Mouse (Mus musculus) adrenal gland, postnatal 25 days (tissue): ENCODE measurements around the gene Gm45062. TPM values are rescaled to one million over a fixed set of nuclear protein-coding genes. Genes with fewer than 3 reads are reported as not detected.

Experiments used
- DNase-seq: peaks from one replicate; pipeline ENCODE4 v3.0.0; 2021; ENCODE audit warnings: mixed read lengths
- total RNA-seq: library from RNA; stranded (reverse); gene quantifications from 2 replicates; pipeline ENCODE4 v1.2.3, GENCODE M21; 2021

Gm45062 gene
- total RNA-seq, 1 experiment from 2014 or later, result not detected

DNA sequence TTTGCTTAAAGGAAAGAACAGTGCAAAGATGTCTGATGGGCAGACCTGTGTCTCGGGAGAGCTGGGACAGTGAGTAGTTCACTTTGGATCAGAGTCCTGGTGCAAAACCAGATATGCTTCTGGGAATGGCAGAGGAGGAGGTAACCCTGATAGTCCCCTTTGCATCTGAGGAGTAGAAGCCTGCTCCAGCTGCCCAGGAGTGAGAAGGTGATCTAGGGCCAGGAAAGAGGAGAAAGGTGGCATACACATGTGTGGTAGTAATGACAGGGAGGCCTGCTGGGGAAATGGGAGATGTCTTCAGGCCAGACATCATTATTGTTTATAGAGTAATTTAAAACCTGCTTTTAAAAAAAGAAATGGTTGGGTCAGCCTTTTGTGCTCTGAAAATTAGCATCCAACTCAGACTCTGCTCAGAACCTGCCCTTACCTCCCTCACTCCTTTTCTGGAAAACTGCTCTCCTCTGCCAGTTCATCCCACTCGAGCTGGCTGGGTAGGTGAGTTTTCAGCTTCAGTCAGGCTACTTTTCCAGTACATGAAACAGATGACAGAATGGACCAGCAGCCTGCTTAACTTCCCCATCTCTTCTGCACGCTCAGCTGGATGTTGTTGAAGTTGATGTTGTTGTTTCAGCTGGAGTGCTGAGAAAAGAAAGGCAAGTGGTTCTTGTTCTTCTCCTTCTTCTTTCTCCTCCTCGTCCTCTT lies 160.4 kb downstream of the Gm45062 start:
- DNase-seq, result no peak

DNA sequence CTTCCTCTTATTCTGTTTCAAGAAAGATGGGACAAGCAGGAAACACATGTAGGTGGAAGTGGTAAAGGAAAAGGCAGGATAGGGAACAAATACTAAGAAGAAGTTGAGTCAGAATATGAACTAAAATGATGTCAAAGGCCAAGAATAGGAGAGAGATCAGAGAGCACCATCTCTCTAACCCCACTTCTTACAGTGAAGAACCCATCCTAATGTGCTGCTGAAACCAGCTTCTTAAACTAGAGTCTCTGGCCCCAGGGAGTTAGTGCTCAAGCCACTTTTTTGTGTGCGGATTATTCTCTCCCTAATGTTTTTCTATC lies 160.9 kb downstream of the Gm45062 start:
- no peak for DNase-seq

DNA sequence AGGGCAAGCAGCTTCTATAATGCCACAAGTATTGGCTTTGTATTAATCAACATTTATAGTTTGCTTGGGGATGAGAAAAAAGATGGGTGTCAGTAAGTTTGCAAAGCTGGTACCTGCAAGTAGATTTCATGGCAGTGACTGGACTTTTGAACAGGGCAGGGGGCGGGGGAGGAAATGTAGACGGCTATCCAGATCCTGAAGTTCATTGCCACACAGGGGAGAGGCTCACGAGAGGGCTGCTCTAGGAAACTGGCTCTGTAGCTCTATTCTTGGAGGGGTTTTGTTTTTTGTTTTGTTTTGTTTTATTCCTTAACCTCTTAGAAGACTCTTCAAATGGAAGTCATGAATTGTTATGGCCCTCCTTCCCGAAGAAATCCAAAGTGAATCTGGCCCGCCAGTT lies 162.2 kb downstream of the Gm45062 start:
- DNase-seq, result no peak

DNA sequence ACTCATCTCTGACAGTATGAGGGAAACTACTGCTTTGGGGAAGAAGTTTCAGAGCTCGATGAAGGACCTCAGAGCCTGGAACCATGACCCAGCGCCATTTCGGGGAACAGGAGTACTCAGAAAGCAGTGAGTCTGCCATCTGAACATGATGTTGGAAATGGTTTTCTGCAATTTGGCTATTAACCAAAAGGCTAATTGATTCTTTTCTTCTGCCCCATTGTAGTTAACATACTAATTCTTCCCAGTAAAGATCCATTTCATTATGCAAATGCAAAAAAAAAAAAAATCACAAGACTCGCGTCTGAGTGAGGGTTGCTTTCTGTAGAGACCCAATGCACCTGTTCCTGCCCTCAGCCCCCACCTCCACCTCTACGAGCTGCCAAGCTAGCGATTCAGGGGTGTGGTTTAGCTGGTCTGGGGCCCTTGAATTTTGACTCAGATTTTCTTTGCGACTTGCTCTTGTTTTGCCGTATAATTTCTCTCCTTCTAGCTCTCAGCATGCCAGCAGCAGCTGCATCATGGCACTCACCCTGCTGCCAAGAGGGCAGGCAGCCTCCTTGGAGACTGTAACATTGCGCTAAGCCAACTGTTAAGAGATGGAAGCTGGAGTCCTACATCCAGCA lies 162.8 kb downstream of the Gm45062 start:
- no peak for DNase-seq

DNA sequence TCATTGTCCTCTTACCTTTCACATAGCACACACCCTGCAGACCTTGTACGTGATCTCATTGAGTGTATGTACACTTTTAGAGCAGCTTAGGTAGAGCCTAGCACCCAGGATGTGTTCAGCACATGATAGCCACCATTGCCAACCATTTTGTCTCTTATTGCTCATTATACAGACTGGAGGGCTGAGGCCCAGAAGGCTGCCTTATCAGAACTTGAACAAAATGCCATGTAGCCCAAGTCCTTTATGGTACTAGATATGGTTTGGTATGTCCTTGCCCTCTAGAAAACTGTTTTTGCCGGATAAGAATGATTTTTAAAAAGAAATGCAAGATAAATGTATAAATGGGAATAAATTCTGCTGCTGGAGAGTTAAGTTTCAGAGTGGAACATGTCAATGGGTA lies 163.9 kb downstream of the Gm45062 start:
- no peak for DNase-seq

DNA sequence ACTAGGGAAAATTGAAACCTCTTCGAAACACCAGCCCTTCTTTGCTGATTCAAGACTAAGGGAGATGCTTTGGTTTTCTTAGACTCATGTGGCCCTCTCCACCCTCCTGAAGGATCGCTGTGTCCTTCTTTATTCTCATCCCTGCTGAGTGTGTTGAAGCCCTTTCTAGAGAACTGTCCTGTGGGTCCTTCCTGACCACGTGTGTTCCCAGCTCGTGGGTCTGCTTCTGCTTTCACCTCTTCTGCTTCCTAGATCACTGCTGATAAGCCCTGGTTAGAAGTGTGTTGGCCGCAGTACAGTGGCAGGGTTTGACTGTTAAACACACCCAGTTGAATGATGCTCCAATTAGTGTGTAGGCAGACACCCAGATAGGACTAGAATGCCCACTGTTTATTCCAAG lies 168.4 kb downstream of the Gm45062 start:
- no peak for DNase-seq

DNA sequence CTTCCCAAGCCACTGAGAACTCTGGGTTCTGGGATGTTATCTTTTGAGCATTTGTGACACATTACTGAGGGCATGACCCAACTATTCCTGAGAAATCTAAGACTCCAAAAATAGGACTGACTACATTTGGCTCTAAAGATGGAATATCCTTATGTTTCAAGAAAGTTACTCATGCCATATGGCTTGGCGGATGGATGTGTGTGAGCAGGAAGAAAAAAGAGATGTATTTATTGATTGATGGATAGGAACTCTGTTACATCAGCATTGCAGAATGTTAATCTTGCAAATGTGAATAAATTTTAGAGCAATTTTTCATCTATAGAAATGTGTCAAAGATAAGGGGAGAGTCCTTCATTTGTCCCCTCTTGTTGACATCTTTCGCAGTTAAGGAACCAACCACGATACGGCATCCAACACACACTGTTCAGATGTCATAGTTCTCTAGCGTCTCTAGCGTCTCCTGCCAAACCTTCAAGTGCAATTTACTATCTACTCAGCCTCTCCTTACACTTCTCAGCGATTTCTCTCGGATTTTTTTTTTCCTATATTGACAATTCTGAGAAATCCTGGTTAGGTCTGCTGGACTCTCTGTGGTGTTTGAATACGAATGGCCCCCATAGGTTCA lies 171.5 kb downstream of the Gm45062 start:
- no peak for DNase-seq

DNA sequence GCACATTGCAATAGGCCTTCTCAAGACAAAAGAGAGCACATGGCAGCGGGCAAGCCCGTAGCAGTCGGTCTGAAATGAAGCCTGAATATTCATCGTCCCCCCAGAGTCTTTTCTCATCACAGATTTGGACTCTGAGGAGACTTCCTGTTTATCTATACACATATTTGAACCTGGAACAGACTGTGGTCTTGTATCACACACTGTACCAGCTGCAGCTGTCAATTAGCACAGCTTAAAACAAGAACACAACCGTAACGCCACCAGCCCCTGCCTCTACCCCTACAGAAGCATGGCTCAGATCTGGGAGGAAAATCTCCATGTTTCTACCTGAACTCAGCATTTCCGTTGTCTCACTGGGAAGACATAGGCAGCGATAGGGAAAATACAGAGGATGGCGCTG lies 173.9 kb downstream of the Gm45062 start:
- DNase-seq, result no peak

DNA sequence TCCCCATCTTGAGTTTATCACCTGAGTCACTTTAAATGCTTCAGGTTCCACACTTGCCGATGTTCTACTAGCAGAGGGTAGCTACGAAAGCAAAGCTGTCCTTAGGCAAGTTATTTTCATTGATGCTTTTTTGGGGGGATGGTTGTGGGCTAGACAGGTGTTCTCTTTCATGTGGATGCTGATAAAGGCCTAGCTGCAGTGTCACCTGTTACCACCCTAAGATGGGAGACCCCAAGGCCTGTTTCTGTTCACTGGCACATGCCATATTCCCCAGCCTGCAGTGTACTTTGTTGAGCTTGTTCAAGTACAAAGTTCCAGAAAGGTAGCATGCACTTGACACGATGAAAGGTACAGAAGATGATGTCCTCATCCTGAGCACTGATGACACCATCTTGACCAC lies 178.7 kb downstream of the Gm45062 start:
- DNase-seq, result no peak

DNA sequence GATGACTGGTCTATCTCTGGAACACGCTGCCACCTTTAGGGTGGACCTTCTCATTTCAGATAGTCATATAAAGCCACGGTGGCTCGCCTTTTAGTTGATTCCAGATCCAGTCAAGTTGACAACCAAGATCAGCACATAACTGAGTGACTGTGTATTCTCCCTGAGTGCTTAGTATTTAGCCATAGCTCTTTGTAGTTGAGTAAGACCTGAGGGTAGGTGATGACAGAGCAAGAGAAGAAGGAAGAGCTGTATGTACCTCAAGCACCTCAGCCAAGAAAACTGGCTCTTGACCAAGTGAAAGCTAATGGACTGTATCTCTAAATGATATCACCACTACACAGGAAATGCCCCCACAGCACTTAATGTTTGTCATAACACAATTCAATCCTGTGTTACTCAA lies 182.6 kb downstream of the Gm45062 start:
- no peak for DNase-seq

DNA sequence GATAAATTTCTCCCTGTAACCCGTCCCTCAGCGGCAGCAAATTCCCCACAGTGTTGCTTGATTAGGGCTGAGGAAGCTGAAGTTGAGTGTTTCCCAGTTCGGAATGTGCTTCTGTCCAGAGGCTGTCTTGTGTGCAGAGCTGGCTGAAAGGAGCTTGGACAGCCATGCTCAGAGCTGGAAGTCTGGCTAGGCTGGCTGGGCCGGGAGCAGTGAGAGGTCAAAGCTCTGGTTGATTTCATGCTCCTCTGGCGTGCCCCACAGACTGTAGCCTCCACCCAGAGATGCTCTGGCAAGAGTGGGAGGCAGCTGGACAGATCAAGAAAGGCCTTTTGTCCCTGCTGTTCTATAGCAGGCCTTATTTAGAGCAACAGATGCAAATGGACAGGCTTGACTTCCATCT lies 187.5 kb downstream of the Gm45062 start:
- DNase-seq, result no peak

DNA sequence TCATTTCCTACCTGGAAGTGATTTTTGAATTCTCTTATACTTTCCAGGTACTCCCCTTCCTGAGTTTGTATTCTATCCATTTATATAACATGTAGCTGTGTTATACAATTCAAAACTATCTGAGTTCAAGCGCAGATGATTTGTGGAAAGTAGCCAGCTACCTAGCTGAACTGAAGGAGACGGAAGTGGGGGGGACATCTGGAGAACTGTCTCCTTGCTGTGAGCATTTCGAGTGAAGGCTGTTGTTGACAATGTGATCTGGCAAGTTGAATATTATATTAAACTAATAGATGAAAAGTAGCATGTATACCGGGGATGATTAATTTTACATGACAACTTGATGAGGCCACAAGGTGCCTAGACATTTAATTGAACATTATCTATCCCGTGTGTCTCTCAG lies 196.3 kb downstream of the Gm45062 start:
- DNase-seq, result no peak

DNA sequence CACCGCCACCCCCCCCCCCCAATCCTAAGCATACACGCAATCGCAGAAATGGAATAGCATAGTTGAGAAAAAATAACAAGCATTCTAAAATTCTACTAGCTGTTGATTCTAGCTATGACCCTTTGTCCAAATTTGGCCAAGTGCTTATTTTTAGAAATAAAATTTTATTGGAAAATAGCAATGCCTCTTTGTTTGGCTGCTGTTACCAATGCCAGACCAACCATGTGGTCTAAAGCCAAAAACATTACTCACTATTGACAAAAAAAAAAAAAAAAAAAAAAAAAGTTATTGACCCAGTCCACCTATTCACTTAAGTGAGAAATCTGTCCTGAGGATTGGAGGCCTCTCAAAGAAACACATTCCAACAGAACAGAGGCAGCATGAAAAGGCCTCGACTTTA lies 199.3 kb downstream of the Gm45062 start:
- DNase-seq, result no peak

DNA sequence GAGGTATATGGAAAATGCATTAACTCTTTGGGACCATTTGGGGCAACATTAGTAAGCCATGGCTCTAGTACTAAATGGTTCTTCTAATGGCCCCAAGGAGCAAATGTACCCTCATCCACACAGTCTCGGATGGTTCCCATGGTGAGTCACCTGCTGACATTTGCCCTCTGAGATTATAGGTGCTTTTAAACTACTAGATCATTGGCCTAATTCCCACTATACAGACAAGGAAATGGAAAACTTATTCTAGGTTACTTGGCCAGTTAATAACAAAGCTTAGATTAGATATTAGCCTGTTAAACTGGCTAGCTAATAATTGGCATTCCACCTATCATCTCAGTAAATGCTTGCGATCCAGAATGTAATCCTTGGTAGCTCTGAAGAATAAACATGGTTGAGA lies 203.2 kb downstream of the Gm45062 start:
- no peak for DNase-seq

DNA sequence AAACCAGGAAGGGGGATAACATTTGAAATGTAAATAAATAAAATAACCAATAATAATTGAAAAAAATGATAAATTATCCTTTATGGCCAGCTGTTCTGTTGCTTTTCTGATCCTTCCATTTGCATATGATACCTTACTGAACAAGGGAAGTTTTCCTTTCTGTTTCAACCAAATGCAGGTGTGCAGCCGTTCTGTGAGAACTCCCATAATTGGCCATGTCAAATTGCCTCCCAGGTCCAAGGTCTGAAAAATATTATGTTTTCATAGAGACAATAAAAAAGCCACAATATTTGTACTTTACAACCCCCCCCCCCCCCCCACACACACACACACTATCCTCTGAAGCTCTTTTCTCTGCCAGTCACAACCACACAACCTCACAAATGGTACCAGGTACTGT lies 206.1 kb downstream of the Gm45062 start:
- DNase-seq, result no peak

DNA sequence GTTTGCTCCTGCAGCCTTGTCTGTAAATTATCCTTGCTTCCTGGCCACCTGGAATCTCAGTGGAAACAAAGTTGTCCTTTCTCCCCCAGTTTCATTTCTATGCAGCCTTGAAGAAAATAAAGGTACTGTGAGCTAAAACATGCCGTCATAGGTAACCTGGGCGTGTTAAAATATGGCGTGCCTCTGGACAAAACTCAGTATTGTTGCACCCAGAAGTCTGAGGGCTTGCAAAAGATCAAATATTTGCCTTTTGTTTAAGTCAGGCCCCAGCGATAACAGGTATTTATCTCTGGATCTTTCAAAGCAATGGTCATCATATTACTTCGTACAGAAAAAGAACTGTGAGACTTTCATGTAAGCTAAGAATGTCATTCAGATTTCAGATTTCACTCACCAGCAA lies 206.7 kb downstream of the Gm45062 start:
- DNase-seq, result no peak

DNA sequence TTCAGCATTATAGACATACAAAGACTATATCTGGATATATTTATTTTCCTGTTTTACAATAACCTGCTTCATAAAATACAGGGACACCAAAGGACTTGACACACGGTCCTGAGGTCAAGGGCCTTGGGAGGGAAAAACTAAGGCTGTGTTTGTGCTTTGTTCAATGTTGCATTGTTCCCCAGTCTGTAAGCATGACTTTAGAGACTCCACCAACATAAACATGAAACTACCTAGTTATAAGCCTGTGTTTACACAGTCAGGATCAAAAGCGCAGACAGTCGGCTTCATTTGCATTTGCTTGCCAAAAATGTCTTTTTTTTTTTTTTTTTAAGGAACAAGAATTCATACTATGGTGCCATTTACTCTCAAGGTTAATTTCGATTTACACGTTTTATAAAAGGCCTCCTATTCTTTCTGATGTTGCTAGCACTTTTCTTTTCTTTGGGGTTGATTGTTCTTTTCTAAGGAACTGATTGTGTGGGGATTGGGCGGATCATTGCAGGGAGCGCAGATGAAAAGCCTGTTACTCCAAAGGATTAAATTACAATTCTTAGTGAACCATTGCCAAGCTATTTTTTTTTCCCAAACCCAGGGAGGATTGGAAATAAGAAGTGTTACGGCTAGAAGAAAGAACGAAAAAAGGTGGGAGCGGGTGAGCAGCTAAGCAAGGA lies 208.6 kb downstream of the Gm45062 start:
- no peak for DNase-seq

DNA sequence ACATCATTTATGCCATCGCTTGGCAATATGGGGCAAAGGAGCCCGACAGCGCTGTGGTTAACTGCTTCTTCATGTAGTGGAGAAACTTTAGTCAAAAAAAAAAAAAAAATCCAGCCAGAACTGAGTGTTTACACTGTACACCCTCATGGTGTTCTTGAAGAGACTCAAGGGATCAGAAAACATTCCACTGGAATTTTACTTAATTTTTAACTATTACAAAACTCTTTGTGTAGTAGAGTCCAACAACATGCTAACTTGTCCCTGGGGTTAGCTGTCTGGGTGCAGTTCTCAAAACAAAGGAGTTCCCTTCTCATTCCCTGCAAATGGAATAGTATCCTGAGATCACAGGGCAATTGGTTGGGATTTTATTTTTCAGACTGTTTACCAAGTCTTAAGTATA lies 210.7 kb downstream of the Gm45062 start:
- DNase-seq, result no peak

DNA sequence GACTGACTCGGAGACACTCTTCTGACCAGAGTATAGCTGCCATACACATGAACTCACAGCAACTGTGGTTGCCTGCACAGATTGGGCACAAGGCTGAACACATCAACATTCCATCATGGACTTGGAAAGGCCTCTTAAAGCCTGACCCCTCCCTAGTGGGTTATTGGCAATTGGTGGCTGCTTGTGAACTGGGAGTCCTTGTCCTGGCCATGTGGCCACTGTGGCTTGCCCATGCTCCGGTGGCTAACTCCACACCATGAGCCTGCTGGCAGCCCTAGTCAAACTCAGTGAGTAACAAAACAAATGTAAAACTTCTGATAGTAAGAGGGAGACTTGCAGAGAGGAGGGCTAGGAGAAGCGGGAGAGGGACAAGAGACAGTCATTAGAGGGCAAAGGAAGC lies 212.9 kb downstream of the Gm45062 start:
- no peak for DNase-seq

DNA sequence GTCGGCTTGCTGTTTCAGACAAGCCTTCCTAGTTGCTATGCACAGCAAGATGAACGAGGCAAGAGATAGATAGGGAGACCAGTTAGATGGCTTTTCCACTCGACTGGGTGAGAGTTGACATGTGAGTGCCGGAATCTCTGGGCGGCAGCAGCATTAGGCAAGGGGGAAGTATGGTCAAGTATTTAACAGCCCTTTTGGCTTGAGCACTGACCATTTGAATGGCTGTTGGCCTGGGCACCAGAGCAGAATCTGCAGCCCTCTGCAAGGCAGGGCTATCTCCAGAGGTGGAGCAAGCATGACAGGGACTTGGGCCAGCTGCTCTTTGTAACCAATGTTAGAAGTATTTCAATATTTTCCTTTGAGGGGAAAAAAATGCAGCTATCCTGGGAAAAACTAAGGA lies 213.7 kb downstream of the Gm45062 start:
- peak; percentile 3 for DNase-seq

DNA sequence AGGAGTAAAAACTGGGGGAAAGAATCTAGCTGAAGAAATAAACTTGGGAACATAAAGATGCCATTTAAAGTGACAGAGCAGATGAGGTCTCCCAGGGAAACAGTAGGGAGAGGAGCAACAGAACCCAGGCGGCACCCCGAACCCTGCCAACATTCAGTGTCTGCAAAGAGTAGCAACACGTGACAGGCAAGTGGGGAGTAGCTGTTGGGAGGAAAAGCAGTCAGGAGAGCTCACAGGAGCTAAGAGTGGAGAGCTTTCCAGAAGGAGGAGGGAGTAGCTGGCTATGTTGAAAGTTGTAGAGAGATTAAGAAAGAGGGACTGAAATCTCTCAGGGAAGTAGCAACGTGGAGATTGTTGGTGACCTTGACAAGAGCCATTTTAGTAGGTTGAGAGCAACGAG lies 214.2 kb downstream of the Gm45062 start:
- DNase-seq, result no peak

DNA sequence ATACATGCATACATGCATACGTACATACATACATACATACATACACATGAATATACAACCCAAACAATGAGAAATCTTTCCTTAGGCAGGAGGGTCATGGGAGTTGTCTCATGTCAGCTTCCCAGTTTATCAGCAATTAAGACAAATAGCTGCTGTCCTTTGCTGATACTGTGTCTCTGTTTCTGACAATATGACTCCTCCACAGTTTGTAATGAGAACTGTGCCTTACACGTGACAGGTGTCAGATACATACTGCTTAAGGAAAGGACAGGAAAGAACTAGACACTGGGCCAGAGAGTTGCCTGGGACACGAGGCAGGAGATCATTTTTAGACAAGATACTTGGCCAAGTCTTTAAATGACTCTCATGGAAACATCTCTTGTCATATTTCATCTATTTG lies 215.1 kb downstream of the Gm45062 start:
- DNase-seq, result no peak

DNA sequence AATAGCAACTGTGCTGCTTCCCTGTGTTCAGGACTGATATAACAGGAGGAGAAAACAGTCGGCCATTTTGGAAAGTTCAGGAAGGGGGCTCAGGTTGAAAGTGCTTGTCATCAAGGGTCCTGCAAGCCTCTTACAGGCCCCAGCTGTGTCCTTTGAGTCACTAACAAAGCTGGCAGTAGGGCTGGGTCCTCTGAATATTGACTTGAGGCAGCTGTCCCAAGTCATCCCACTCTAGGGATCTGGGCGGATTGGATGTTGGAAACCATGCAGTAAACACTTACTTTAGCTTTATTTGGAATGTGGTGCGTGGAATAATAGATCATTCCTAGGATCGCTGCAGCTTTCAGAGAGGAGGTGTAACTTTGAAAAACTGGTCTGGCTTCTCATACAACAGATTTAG lies 215.6 kb downstream of the Gm45062 start:
- no peak for DNase-seq

DNA sequence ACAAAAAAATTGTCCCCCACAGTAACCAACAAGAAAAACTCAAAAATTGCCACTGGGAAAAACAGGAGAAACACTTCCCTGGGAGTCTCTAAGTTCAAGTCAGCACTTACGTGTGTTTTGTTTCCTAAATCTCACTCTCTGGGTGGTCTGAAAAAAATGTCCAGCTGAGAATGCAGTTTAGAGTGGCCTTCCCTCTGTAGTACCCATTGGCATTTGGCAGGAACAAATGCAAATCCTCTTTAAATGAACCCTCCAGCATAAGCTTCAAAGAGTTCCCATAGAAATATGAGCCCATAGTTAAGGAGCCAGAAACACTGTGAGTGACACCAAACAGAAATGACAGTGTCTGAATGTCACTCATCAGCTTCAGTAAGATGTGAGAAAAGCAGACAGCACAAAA lies 219.9 kb downstream of the Gm45062 start:
- DNase-seq, result no peak
